Comparison of ENCODE assay signal across 19 mouse cellular contexts in the genomic region with DNA sequence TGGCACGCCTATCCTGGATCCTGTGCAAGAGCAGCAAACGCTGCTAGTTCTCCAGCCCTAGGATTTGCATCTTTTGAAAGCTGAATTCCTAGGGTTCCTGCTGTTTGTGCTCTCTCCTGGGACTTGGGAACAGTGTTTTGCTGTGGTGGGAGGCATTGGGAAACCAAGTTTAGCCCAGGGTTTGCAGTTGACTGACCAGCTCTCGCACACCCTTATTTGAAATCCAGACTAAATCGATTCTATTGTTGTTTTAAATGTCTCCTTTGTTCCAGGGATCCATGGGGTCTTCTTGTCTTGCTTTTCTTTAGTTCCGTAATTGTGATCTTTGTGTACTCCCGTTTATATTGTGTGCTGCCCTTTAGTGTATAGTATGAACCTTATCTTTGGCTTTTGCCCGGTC. TPM values are rescaled to one million over a fixed set of nuclear protein-coding genes. Genes with fewer than 3 reads are reported as not detected.
DNase-seq lines count a peak whose midpoint lies in the region; ATAC-seq and TF ChIP-seq lines count a peak whose summit lies in the region.
"Had no signal": no experiment of that assay in that cellular context is flagged by ENCODE, and none has a peak within 500 bp of the region (broad histone marks: within the 10 kb centered on the region; RNA-seq: fewer than 3 reads in every experiment).

No protein-coding gene starts in this region.

- no peak overlapping the region for H3K4me2 ChIP-seq in kidney, embryonic 15.5 days
- no peak overlapping the region for H3K4me2 ChIP-seq in forebrain, embryonic 14.5 days (ENCODE audit: low read length)
- H3K4me2 ChIP-seq: midbrain, embryonic 12.5 days had no signal

- H3K4me3 ChIP-seq in kidney, embryonic 15.5 days (replicated peaks) = no peak overlapping the region
- no peak overlapping the region for H3K4me3 ChIP-seq in testis, adult 2 months (ENCODE audit: control insufficient read depth, low read depth, low read length)
- no peak overlapping the region for H3K4me3 ChIP-seq in forebrain, embryonic 14.5 days (ENCODE audit: low read depth, low read length)
- H3K4me3 ChIP-seq in olfactory bulb, adult 2 months (ENCODE audit: insufficient read depth, low read depth, low read length) = no peak overlapping the region
- H3K4me3 ChIP-seq: gastrocnemius, adult 2 months; midbrain, embryonic 12.5 days had no signal

- no peak for TF ChIP-seq POLR2A in testis, adult 2 months (IDR thresholded peaks at IDR 0.05; ENCODE audit: control insufficient read depth, low read depth, low read length)
- no peak for TF ChIP-seq POLR2A in olfactory bulb, adult 2 months (IDR thresholded peaks at IDR 0.05; ENCODE audit: insufficient read depth, low read depth, low read length)

- H3K9ac ChIP-seq in kidney, embryonic 15.5 days = no peak overlapping the region
- H3K9ac ChIP-seq in forebrain, embryonic 14.5 days (ENCODE audit: low read length) = no peak overlapping the region
- H3K9ac ChIP-seq: midbrain, embryonic 12.5 days had no signal

- H3K36me3 ChIP-seq in kidney, embryonic 15.5 days = no peaks in the 10 kb centered on the region
- H3K36me3 ChIP-seq in testis, adult 2 months (ENCODE audit: control insufficient read depth, insufficient read depth, low read length) = no peaks in the 10 kb centered on the region
- H3K36me3 ChIP-seq in forebrain, embryonic 14.5 days (ENCODE audit: control insufficient read depth, insufficient read depth, low read length) = no peaks in the 10 kb centered on the region
- H3K36me3 ChIP-seq: midbrain, embryonic 12.5 days had no signal

- intact Hi-C loops in heart, postnatal 10 days (cut with DNase I) = no loop called here

- H3K9me3 ChIP-seq in kidney, embryonic 15.5 days (replicated peaks) = no peaks in the 10 kb centered on the region
- no peaks in the 10 kb centered on the region for H3K9me3 ChIP-seq in forebrain, embryonic 14.5 days (replicated peaks; ENCODE audit: control insufficient read depth, low read length)
- H3K9me3 ChIP-seq: midbrain, embryonic 12.5 days had no signal

- no peaks in the 10 kb centered on the region for H3K27me3 ChIP-seq in kidney, embryonic 15.5 days
- no peaks in the 10 kb centered on the region for H3K27me3 ChIP-seq in testis, adult 2 months (ENCODE audit: control insufficient read depth, insufficient read depth, low read length)
- H3K27me3 ChIP-seq in forebrain, embryonic 14.5 days (replicated peaks; ENCODE audit: control insufficient read depth, insufficient read depth, low read length) = no peaks in the 10 kb centered on the region
- H3K27me3 ChIP-seq: midbrain, embryonic 12.5 days had no signal

- DNase-seq in kidney, postnatal 14 days = no peak
- DNase-seq in testis, postnatal 10 days (ENCODE audit: low spot score) = no peak
- DNase-seq in forebrain, embryonic 14.5 days (ENCODE audit: low spot score) = peak; percentile 22
- DNase-seq in heart, postnatal 10 days = no peak
- DNase-seq: adrenal gland, postnatal 25 days; gastrocnemius, adult 2 months; heart, postnatal 36 days; liver; lung, adult 2 months; lung, postnatal 4 days; thymus, postnatal 25 days had no signal

- H3K4me1 ChIP-seq in kidney, embryonic 15.5 days = peaks cover 12% of the 10 kb centered on the region
- no peaks in the 10 kb centered on the region; the same call in 1 of the 2 replicates for H3K4me1 ChIP-seq in testis, adult 2 months (ENCODE audit: control insufficient read depth, insufficient read depth, low read length)
- H3K4me1 ChIP-seq in forebrain, embryonic 14.5 days (ENCODE audit: control insufficient read depth, insufficient read depth, low read length) = peaks cover 28% of the 10 kb centered on the region
- H3K4me1 ChIP-seq in olfactory bulb, adult 2 months (ENCODE audit: control insufficient read depth, insufficient read depth, low read length) = peaks cover 28% of the 10 kb centered on the region

- peak overlapping the region; percentile 41; the same call in 1 of the 2 replicates for H3K27ac ChIP-seq in kidney, embryonic 15.5 days
- H3K27ac ChIP-seq in testis, adult 2 months (ENCODE audit: control insufficient read depth, insufficient read depth, low read depth, low read length) = peak overlapping the region; percentile 30; the same call in 1 of the 2 replicates
- peak overlapping the region; percentile 54; the same call in 1 of the 2 replicates for H3K27ac ChIP-seq in forebrain, embryonic 14.5 days (ENCODE audit: low read depth, low read length)
- peak overlapping the region; percentile 79; the same call in 1 of the 2 replicates for H3K27ac ChIP-seq in olfactory bulb, adult 2 months (ENCODE audit: insufficient read depth, low read depth, low read length)
- H3K27ac ChIP-seq: gastrocnemius, adult 2 months; midbrain, embryonic 12.5 days had no signal

- WGBS in kidney, embryonic 15.5 days = 81% methylated on average over 7 of the region's 7 CpGs
- 37% methylated on average over 7 of the region's 7 CpGs for WGBS in forebrain, embryonic 14.5 days
- WGBS in olfactory bulb, adult 2 months = 48% methylated on average over 7 of the region's 7 CpGs

- no peak for TF ChIP-seq CTCF in testis, adult 2 months (IDR thresholded peaks at IDR 0.05; ENCODE audit: control insufficient read depth, insufficient read depth, insufficient replicate concordance, low read depth, low read length)
- TF ChIP-seq CTCF in olfactory bulb, adult 2 months (IDR thresholded peaks at IDR 0.05; ENCODE audit: insufficient read depth, low read depth, low read length) = no peak

- no peak for ATAC-seq in kidney, embryonic 15.5 days (replicated peaks; ENCODE audit: low FRiP score)
- no peak for ATAC-seq in forebrain, embryonic 14.5 days
- no peak for ATAC-seq in cerebellum, adult (ENCODE audit: insufficient number of reproducible peaks, low FRiP score, low TSS enrichment)
- ATAC-seq: activated CD4-positive, CD25-positive, alpha-beta regulatory T cell, adult 4 months; CD4-positive, CD25-positive, alpha-beta regulatory T cell, adult 4 months had no signal

RNA-seq across cellular contexts. Expression of a gene that starts 52.6 kb away (rescaled TPM):
- polyA plus RNA-seq in kidney, embryonic 15.5 days (2015; fragmentation: Nextera tagmentation; extraction: Ambion mirVana) = 2.1 and 2.6 TPM in 2 replicates
- polyA plus RNA-seq in testis, adult 2 months (2012; rRNA removed) = 91.8 and 95.5 TPM in 2 replicates
- polyA plus RNA-seq in forebrain, embryonic 14.5 days (2014; fragmentation: Nextera tagmentation; extraction: Ambion mirVana) = 1.7 and 2.0 TPM in 2 replicates
- polyA plus RNA-seq in olfactory bulb, adult 2 months (2012; ENCODE audit: insufficient read depth, insufficient read length, low replicate concordance, missing spikeins) = not detected in 2 replicates
- total RNA-seq in heart, postnatal 10 days (2021) = under 1 TPM; 0.42 to 0.57 TPM
- total RNA-seq: neutrophil, adult 5-6 weeks had no signal
- polyA plus RNA-seq: CD4-positive, CD25-positive, alpha-beta regulatory T cell, adult 4 months had no signal
